Mouse (Mus musculus): Measurements from ENCODE around the gene 4930564D02Rik.

- TF ChIP-seq POLR2A (IDR thresholded peaks at IDR 0.05; ENCODE audit: insufficient read length, low read depth) (no peak), MAX (IDR thresholded peaks at IDR 0.05; ENCODE audit: low read depth) (no peak), MYOD1 (IDR thresholded peaks at IDR 0.05; ENCODE audit: control insufficient read depth in 1 of 3, insufficient read length in 2 of 3, low read depth in 2 of 3) (no peak), TCF12 (IDR thresholded peaks at IDR 0.05; ENCODE audit: insufficient read depth, poor library complexity, severe bottlenecking) (no peak)
Measured at GRCm38 (mm10) chr3:105023371-105024005, 43.2 kb upstream of the 4930564D02Rik start.

All from myocyte (in vitro differentiated cells).